Mouse (Mus musculus) heart, adult 2 months (tissue): ENCODE results near the gene Glipr2.

ENCODE experiments used
- CTCF ChIP-seq: fragments of 200-600 bp; IDR thresholded peaks from 2 replicates; pipeline ENCODE4 v1.8.1; 2022; ENCODE audit warnings: antibody characterized with exemption, mild to moderate bottlenecking, moderate library complexity
- EP300 ChIP-seq: fragments of 200-500 bp; IDR thresholded peaks from 2 replicates; pipeline ENCODE4 v1.6.1; 2011; ENCODE audit warnings: low read depth, low read length, control low read depth; ENCODE audit not compliant: insufficient read depth
- POLR2A ChIP-seq: fragments of 200-500 bp; IDR thresholded peaks from 2 replicates; pipeline ENCODE4 v1.6.1; 2011; ENCODE audit warnings: mild to moderate bottlenecking, low read depth, low read length, control low read depth; ENCODE audit not compliant: insufficient read depth

DNA sequence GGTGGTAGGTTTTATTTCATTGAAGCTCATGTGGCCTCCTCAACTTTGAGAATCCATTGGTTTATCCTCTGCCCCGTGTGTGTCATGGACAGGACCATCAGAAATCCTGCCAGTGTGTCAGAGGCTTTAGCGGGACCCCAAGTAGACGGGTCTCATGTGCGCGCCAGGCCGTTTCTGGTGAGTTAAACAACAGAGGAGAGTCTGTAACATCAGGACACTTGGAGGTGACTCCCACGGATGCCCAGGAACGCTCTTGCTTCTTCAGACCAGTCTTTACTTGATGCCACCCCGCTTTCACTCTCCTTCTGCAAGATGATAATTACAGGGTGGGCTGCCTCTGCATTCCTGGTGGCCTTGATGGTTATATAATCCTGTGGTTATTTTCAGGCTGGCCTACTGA lies 66.5 kb downstream of the Glipr2 start:
- TF ChIP-seq EP300 = no peak
- no peak for TF ChIP-seq POLR2A
- TF ChIP-seq CTCF = no peak
